In the genomic region with DNA sequence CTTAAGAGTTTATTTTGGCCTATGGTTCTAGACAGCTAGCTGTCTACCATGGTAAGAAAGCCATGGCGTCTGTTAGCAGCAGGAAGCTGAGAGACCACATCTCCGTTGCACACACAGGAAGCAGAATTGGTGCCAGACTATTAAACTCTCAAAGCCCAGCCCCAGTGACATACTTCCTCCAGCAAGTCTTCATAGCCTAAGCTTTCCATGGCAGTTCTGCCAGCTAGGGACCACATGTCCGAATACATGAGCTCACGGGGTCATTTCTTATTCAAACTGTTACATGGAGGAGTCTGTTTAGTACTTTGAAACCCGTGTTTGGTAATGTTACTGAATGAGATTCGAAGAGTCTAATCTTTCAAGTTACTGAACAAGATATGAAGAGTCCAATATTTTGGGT, we compare ENCODE assay signal across 18 mouse cellular contexts. TPM values are rescaled to one million over a fixed set of nuclear protein-coding genes. Genes with fewer than 3 reads are reported as not detected.
"Had no signal": no experiment of that assay in that cellular context is flagged by ENCODE, and none has a peak within 500 bp of the region (broad histone marks: within the 10 kb centered on the region; RNA-seq: fewer than 3 reads in every experiment).

No protein-coding gene starts in this region.

- DNase-seq: liver, postnatal 0 days; lung, adult 2 months; lung, postnatal 14 days; right cerebral cortex, postnatal 14 days; thymus, adult 2 months; thymus, postnatal 25 days; thymus, postnatal 4 days had no signal

- H3K4me1 ChIP-seq: liver, embryonic 15.5 days; megakaryocyte, embryonic 14.5 days had no signal

- H3K4me3 ChIP-seq: liver, embryonic 15.5 days; lung, embryonic 15.5 days; megakaryocyte, embryonic 14.5 days; midbrain, embryonic 13.5 days; midbrain, embryonic 15.5 days; neural tube, embryonic 12.5 days; stomach, embryonic 15.5 days had no signal

- H3K36me3 ChIP-seq: liver, embryonic 15.5 days; midbrain, embryonic 13.5 days; midbrain, embryonic 15.5 days had no signal

- H3K27ac ChIP-seq: liver, embryonic 15.5 days; lung, embryonic 15.5 days; macrophage; midbrain, embryonic 13.5 days; midbrain, embryonic 15.5 days; neural tube, embryonic 12.5 days; stomach, embryonic 15.5 days; stomach, postnatal 0 days had no signal

- H3K9me3 ChIP-seq: liver, embryonic 15.5 days; lung, embryonic 15.5 days; midbrain, embryonic 13.5 days; midbrain, embryonic 15.5 days; neural tube, embryonic 12.5 days; stomach, embryonic 15.5 days had no signal

- ATAC-seq: liver, postnatal 0 days; midbrain, embryonic 13.5 days; midbrain, embryonic 15.5 days had no signal

- H3K27me3 ChIP-seq: liver, embryonic 15.5 days; lung, embryonic 15.5 days; megakaryocyte, embryonic 14.5 days; midbrain, embryonic 13.5 days; midbrain, embryonic 15.5 days; neural tube, embryonic 12.5 days; stomach, embryonic 15.5 days had no signal

- H3K4me2 ChIP-seq: liver, embryonic 15.5 days; lung, embryonic 15.5 days; midbrain, embryonic 11.5 days; midbrain, embryonic 13.5 days; midbrain, embryonic 15.5 days; neural tube, embryonic 12.5 days; stomach, embryonic 15.5 days had no signal

- H3K9ac ChIP-seq: liver, embryonic 15.5 days; liver, postnatal 0 days; lung, embryonic 15.5 days; midbrain, embryonic 13.5 days; midbrain, embryonic 15.5 days; neural tube, embryonic 12.5 days; stomach, embryonic 15.5 days had no signal

RNA-seq across cellular contexts. Expression of a gene that starts 33.6 kb away (rescaled TPM):
- total RNA-seq: neutrophil, adult 5-6 weeks had no signal
